Mouse (Mus musculus): ENCODE measurements around the gene Flt1. TPM values are rescaled to one million over a fixed set of nuclear protein-coding genes. Genes with fewer than 3 reads are reported as not detected.

Gene Flt1
- polyA plus RNA-seq, 1 experiment from 2014 or later, result 9.6 TPM

GRCm38 (mm10) chr5:147636676-147637075 is 89.1 kb downstream of the Flt1 start:
- no peak overlapping the region for H3K4me3 ChIP-seq (ENCODE audit: low read depth, low read length)
- H3K4me2 ChIP-seq (ENCODE audit: low read depth, low read length), result no peak overlapping the region
- no peaks in the 10 kb centered on the region for H3K4me1 ChIP-seq (ENCODE audit: control insufficient read depth, insufficient read depth, low read length)
- no peak overlapping the region for H3K27ac ChIP-seq (replicated peaks; ENCODE audit: low read depth, low read length)
- H3K27me3 ChIP-seq (ENCODE audit: control insufficient read depth, insufficient read depth, low read length), result no peaks in the 10 kb centered on the region
- no peaks in the 10 kb centered on the region for H3K36me3 ChIP-seq (replicated peaks; ENCODE audit: control insufficient read depth, insufficient read depth, low read depth, low read length)
- no peak for ATAC-seq (replicated peaks; ENCODE audit: insufficient number of reproducible peaks, low FRiP score, low TSS enrichment, low read depth)
- no peak for DNase-seq (ENCODE audit: low spot score)
- 75% methylated on average over 3 of the region's 3 CpGs for WGBS
- no peaks in the 10 kb centered on the region for H3K9me3 ChIP-seq (replicated peaks; ENCODE audit: control insufficient read depth, low read length)
- no peak overlapping the region for H3K9ac ChIP-seq (replicated peaks; ENCODE audit: low read length)

- H3K27ac ChIP-seq (replicated peaks; ENCODE audit: low read depth, low read length), result no peak overlapping the region
- 79% methylated on average over 8 of the region's 8 CpGs for WGBS
- no peaks in the 10 kb centered on the region for H3K9me3 ChIP-seq (replicated peaks; ENCODE audit: control insufficient read depth, low read length)
- ATAC-seq (replicated peaks; ENCODE audit: insufficient number of reproducible peaks, low FRiP score, low TSS enrichment, low read depth) (no peak), DNase-seq (ENCODE audit: low spot score) (no peak)
- no peaks in the 10 kb centered on the region for H3K36me3 ChIP-seq (replicated peaks; ENCODE audit: control insufficient read depth, insufficient read depth, low read depth, low read length)
- H3K27me3 ChIP-seq (ENCODE audit: control insufficient read depth, insufficient read depth, low read length), result no peaks in the 10 kb centered on the region
- H3K4me2 ChIP-seq (ENCODE audit: low read depth, low read length), result no peak overlapping the region
- H3K4me1 ChIP-seq (ENCODE audit: control insufficient read depth, insufficient read depth, low read length), result no peaks in the 10 kb centered on the region
- H3K9ac ChIP-seq (replicated peaks; ENCODE audit: low read length), result no peak overlapping the region
- H3K4me3 ChIP-seq (ENCODE audit: low read depth, low read length), result no peak overlapping the region
Observed at GRCm38 (mm10) chr5:147635883-147636282, 89.9 kb downstream of the Flt1 start.

GRCm38 (mm10) chr5:147634016-147634415 is 91.8 kb downstream of the Flt1 start:
- Histone ChIP-seq H3K4me3 (ENCODE audit: low read depth, low read length) (no peak overlapping the region), H3K4me2 (ENCODE audit: low read depth, low read length) (no peak overlapping the region)
- WGBS, result 25% methylated on average over 11 of the region's 11 CpGs

GRCm38 (mm10) chr5:147632716-147633115 is 93.1 kb downstream of the Flt1 start:
- Histone ChIP-seq H3K4me2 (ENCODE audit: low read depth, low read length) (no peak overlapping the region), H3K4me3 (ENCODE audit: low read depth, low read length) (no peak overlapping the region), H3K27me3 (ENCODE audit: control insufficient read depth, insufficient read depth, low read length) (no peaks in the 10 kb centered on the region), H3K36me3 (replicated peaks; ENCODE audit: control insufficient read depth, insufficient read depth, low read depth, low read length) (no peaks in the 10 kb centered on the region), H3K27ac (replicated peaks; ENCODE audit: low read depth, low read length) (no peak overlapping the region), H3K9me3 (replicated peaks; ENCODE audit: control insufficient read depth, low read length) (no peaks in the 10 kb centered on the region), H3K9ac (replicated peaks; ENCODE audit: low read length) (no peak overlapping the region), H3K4me1 (ENCODE audit: control insufficient read depth, insufficient read depth, low read length) (no peaks in the 10 kb centered on the region)
- ATAC-seq (replicated peaks; ENCODE audit: insufficient number of reproducible peaks, low FRiP score, low TSS enrichment, low read depth) (no peak), DNase-seq (ENCODE audit: low spot score) (no peak)
- WGBS, result 87% methylated on average over 4 of the region's 4 CpGs

More at GRCm38 (mm10) chr5:147634016-147634415, 91.8 kb downstream of the Flt1 start:
- no peak overlapping the region for H3K9ac ChIP-seq (replicated peaks; ENCODE audit: low read length)
- no peak overlapping the region for H3K27ac ChIP-seq (replicated peaks; ENCODE audit: low read depth, low read length)
- H3K36me3 ChIP-seq (replicated peaks; ENCODE audit: control insufficient read depth, insufficient read depth, low read depth, low read length), result no peaks in the 10 kb centered on the region
- H3K9me3 ChIP-seq (replicated peaks; ENCODE audit: control insufficient read depth, low read length), result no peaks in the 10 kb centered on the region
- no peaks in the 10 kb centered on the region for H3K27me3 ChIP-seq (ENCODE audit: control insufficient read depth, insufficient read depth, low read length)
- DNase-seq (ENCODE audit: low spot score), result no peak
- H3K4me1 ChIP-seq (ENCODE audit: control insufficient read depth, insufficient read depth, low read length), result no peaks in the 10 kb centered on the region
- no peak for ATAC-seq (replicated peaks; ENCODE audit: insufficient number of reproducible peaks, low FRiP score, low TSS enrichment, low read depth)

GRCm38 (mm10) chr5:147630426-147631290 is 95.2 kb downstream of the Flt1 start:
- Histone ChIP-seq H3K9ac (replicated peaks; ENCODE audit: low read length) (no peak overlapping the region), H3K27me3 (ENCODE audit: control insufficient read depth, insufficient read depth, low read length) (no peaks in the 10 kb centered on the region), H3K36me3 (replicated peaks; ENCODE audit: control insufficient read depth, insufficient read depth, low read depth, low read length) (no peaks in the 10 kb centered on the region), H3K9me3 (replicated peaks; ENCODE audit: control insufficient read depth, low read length) (no peaks in the 10 kb centered on the region), H3K4me2 (ENCODE audit: low read depth, low read length) (no peak overlapping the region), H3K4me1 (ENCODE audit: control insufficient read depth, insufficient read depth, low read length) (no peaks in the 10 kb centered on the region), H3K27ac (replicated peaks; ENCODE audit: low read depth, low read length) (no peak overlapping the region), H3K4me3 (ENCODE audit: low read depth, low read length) (no peak overlapping the region)
- DNase-seq (ENCODE audit: low spot score) (no peak), ATAC-seq (replicated peaks; ENCODE audit: insufficient number of reproducible peaks, low FRiP score, low TSS enrichment, low read depth) (no peak)
- 77% methylated on average over 17 of the region's 17 CpGs for WGBS

- Histone ChIP-seq H3K9ac (replicated peaks; ENCODE audit: low read length) (no peak overlapping the region), H3K4me2 (ENCODE audit: low read depth, low read length) (no peak overlapping the region), H3K4me1 (ENCODE audit: control insufficient read depth, insufficient read depth, low read length) (no peaks in the 10 kb centered on the region), H3K4me3 (ENCODE audit: low read depth, low read length) (no peak overlapping the region), H3K9me3 (replicated peaks; ENCODE audit: control insufficient read depth, low read length) (no peaks in the 10 kb centered on the region), H3K27me3 (ENCODE audit: control insufficient read depth, insufficient read depth, low read length) (no peaks in the 10 kb centered on the region), H3K36me3 (replicated peaks; ENCODE audit: control insufficient read depth, insufficient read depth, low read depth, low read length) (no peaks in the 10 kb centered on the region), H3K27ac (replicated peaks; ENCODE audit: low read depth, low read length) (no peak overlapping the region)
- ATAC-seq (replicated peaks; ENCODE audit: insufficient number of reproducible peaks, low FRiP score, low TSS enrichment, low read depth), result no peak
- no peak for DNase-seq (ENCODE audit: low spot score)
- WGBS, result 72% methylated on average over 2 of the region's 2 CpGs
Observed at GRCm38 (mm10) chr5:147626944-147627343, 98.9 kb downstream of the Flt1 start.

GRCm38 (mm10) chr5:147623747-147624146 is 102.1 kb downstream of the Flt1 start:
- H3K9ac ChIP-seq (replicated peaks; ENCODE audit: low read length), result no peak overlapping the region
- no peaks in the 10 kb centered on the region for H3K36me3 ChIP-seq (replicated peaks; ENCODE audit: control insufficient read depth, insufficient read depth, low read depth, low read length)
- no peak overlapping the region for H3K27ac ChIP-seq (replicated peaks; ENCODE audit: low read depth, low read length)
- H3K4me3 ChIP-seq (ENCODE audit: low read depth, low read length), result no peak overlapping the region
- no peaks in the 10 kb centered on the region for H3K27me3 ChIP-seq (ENCODE audit: control insufficient read depth, insufficient read depth, low read length)
- WGBS, result 94% methylated on average over 10 of the region's 10 CpGs
- DNase-seq (ENCODE audit: low spot score) (no peak), ATAC-seq (replicated peaks; ENCODE audit: insufficient number of reproducible peaks, low FRiP score, low TSS enrichment, low read depth) (no peak)
- no peaks in the 10 kb centered on the region for H3K9me3 ChIP-seq (replicated peaks; ENCODE audit: control insufficient read depth, low read length)
- H3K4me1 ChIP-seq (ENCODE audit: control insufficient read depth, insufficient read depth, low read length), result no peaks in the 10 kb centered on the region
- no peak overlapping the region for H3K4me2 ChIP-seq (ENCODE audit: low read depth, low read length)

GRCm38 (mm10) chr5:147620178-147620577 is 105.6 kb downstream of the Flt1 start:
- H3K4me2 ChIP-seq (ENCODE audit: low read depth, low read length), result no peak overlapping the region
- WGBS, result 5% methylated on average over 2 of the region's 2 CpGs
- H3K36me3 ChIP-seq (replicated peaks; ENCODE audit: control insufficient read depth, insufficient read depth, low read depth, low read length), result no peaks in the 10 kb centered on the region
- H3K27ac ChIP-seq (replicated peaks; ENCODE audit: low read depth, low read length), result no peak overlapping the region
- H3K9ac ChIP-seq (replicated peaks; ENCODE audit: low read length), result no peak overlapping the region
- ATAC-seq (replicated peaks; ENCODE audit: insufficient number of reproducible peaks, low FRiP score, low TSS enrichment, low read depth) (0 out of 2 replicates have a peak, but pooled peaks have one; percentile 56), DNase-seq (ENCODE audit: low spot score) (peak; percentile 67)
- no peaks in the 10 kb centered on the region for H3K27me3 ChIP-seq (ENCODE audit: control insufficient read depth, insufficient read depth, low read length)
- no peaks in the 10 kb centered on the region for H3K9me3 ChIP-seq (replicated peaks; ENCODE audit: control insufficient read depth, low read length)
- no peak overlapping the region for H3K4me3 ChIP-seq (ENCODE audit: low read depth, low read length)
- no peaks in the 10 kb centered on the region for H3K4me1 ChIP-seq (ENCODE audit: control insufficient read depth, insufficient read depth, low read length)
